Mouse (Mus musculus) lung, adult 10 weeks (tissue): Measurements from ENCODE around the gene Kctd12. TPM values are rescaled to one million over a fixed set of nuclear protein-coding genes. Genes with fewer than 3 reads are reported as not detected.

Experiments
- polyA plus RNA-seq: library from polyadenylated mRNA; stranded (reverse); fragments of 350-450 nt; fragmentation: Illumina TruSeq; extraction: RNeasy Lipid Tissue Mini Kit (QIAGEN cat#74804); gene quantifications from one replicate; pipeline ENCODE4 v1.2.3, GENCODE M21; 2014; ENCODE audit warnings: low read depth, low replicate concordance; ENCODE audit not compliant: insufficient read depth

Kctd12 gene
- 18.3 TPM for polyA plus RNA-seq

GRCm38 (mm10) chr14:102982627-102983540, at the start of gene Kctd12:
Gene Kctd12, minus strand, starts transcription at chr14:102982637.

Other genes starting within 250 kb of the Kctd12 start
- gene Acod1, start 64.3 kb upstream of the Kctd12 start, polyA plus RNA-seq: 0.09 TPM
- gene Cln5, start 87.6 kb upstream of the Kctd12 start, polyA plus RNA-seq: 28.2 TPM
- gene Fbxl3, start 116.9 kb upstream of the Kctd12 start, polyA plus RNA-seq: 52.5 TPM